Mouse (Mus musculus): ENCODE results near the gene Kpnb1.

The Kpnb1 gene

GRCm38 (mm10) chr11:97115797-97116196 lies 71.9 kb downstream of the Kpnb1 start:
- peaks cover 89% of the 10 kb centered on the region for H3K27me3 ChIP-seq (ENCODE audit: insufficient read depth, low read length)
- H3K36me3 ChIP-seq (ENCODE audit: insufficient read depth, low read length), result no peaks in the 10 kb centered on the region
- TF ChIP-seq CTCF (conservative IDR thresholded peaks at IDR 0.05; ENCODE audit: low read length), result no peak
- TF ChIP-seq NANOG (IDR thresholded peaks at IDR 0.05; ENCODE audit: borderline replicate concordance, low read length), result no peak
- no peak for TF ChIP-seq POU5F1 (IDR thresholded peaks at IDR 0.05; ENCODE audit: borderline replicate concordance, low read length)

DNA sequence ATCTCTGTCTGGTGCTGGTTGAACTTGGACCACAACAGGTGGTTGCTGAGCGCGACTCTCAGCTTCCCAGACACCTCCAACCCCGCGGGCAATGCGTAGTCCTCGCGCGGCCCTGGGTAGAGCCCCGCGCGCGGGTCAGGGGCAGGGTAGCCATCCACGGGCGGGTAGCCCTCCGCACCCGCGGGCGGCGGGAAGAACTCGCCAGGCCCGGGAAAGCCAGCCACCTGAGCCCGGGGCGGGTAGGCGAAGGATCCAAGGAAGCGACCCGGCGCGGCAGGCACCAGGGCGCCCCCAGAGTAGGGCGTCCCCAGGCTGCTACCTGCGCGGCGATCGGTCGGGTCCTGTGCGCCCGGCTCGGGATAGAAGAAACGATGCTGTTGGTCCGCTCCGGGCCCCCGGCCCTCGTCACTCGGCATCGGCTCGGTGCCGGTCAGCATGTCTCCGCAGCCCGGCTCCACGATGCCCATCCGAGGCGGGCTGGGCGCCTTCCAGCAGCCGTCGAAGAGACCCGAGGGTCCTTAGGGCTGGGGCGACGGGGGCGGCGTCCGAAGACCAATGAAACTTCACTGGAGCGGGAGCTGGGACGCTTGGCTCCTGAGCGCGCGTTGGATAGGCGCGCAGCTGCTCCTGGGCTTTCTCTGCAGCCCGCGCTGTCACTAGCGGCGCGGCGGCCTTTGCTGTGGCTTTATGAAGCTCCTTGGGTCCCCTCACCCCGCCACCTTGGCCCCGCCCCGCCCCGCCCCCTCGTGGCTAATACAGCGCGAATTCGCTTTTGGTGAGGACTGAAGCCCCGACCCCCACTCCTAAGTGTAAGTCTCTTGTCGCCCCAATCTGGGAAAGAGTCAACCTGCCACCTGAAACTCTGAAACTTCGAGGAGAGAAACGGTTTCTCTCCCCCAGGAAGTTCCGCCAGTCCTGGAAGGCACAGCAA lies 72.7 kb downstream of the Kpnb1 start, which contains the start of gene Tbx21:
Gene Tbx21 (minus strand): TSS at position 661 of the 931 bp plus-strand sequence.
- Histone ChIP-seq H3K4me1 (replicated peaks; ENCODE audit: low read depth, low read length) (peaks cover 11% of the 10 kb centered on the region), H3K9me3 (ENCODE audit: low read length) (no peaks in the 10 kb centered on the region), H3K4me3 (replicated peaks; ENCODE audit: low read length) (peak within 1 kb of the TSS; percentile 82), H3K27me3 (ENCODE audit: insufficient read depth, low read length) (peaks cover 84% of the 10 kb centered on the region), H3K36me3 (ENCODE audit: insufficient read depth, low read length) (no peaks in the 10 kb centered on the region)
- TF ChIP-seq CTCF (conservative IDR thresholded peaks at IDR 0.05; ENCODE audit: low read length) (no peak), POU5F1 (IDR thresholded peaks at IDR 0.05; ENCODE audit: borderline replicate concordance, low read length) (no peak)

More at GRCm38 (mm10) chr11:97115797-97116196, 71.9 kb downstream of the Kpnb1 start:
- peaks cover 11% of the 10 kb centered on the region for H3K4me1 ChIP-seq (replicated peaks; ENCODE audit: low read depth, low read length)
- H3K4me3 ChIP-seq (replicated peaks; ENCODE audit: low read length), result no peak overlapping the region
- no peaks in the 10 kb centered on the region for H3K9me3 ChIP-seq (ENCODE audit: low read length)

DNA sequence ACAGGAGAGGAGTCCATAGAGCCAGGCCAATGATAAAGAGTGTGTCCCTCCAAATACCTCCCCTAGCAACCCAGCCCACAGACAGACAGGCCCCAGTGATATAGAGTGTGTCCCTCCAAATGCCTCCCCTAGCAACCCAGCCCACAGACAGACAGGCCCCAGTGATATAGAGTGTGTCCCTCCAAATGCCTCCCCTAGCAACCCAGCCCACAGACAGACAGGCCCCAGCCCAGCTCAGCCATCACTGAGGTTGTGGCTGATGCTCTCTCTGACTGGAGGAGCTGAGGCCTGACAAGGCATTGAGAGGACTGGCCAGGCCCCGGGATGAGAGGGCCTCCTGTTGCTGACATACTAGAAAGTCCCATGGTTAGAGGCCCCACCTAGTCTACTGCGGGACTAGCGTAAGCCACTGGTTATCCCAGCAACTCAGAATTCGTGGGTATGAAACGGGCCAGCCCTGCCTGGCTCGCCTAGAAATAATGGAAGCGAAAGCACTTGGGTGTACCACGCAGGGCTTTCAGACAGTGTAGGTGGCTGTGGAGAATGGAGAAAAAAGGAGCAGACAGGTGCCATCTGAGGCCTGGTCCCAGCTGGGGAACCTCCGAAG lies 75.1 kb downstream of the Kpnb1 start:
- no peak for TF ChIP-seq CTCF (conservative IDR thresholded peaks at IDR 0.05; ENCODE audit: low read length)
- no peak for TF ChIP-seq POU5F1 (IDR thresholded peaks at IDR 0.05; ENCODE audit: borderline replicate concordance, low read length)
- TF ChIP-seq NANOG (IDR thresholded peaks at IDR 0.05; ENCODE audit: borderline replicate concordance, low read length), result no peak
- no peaks in the 10 kb centered on the region for H3K36me3 ChIP-seq (ENCODE audit: insufficient read depth, low read length)
- H3K9me3 ChIP-seq (ENCODE audit: low read length), result no peaks in the 10 kb centered on the region
- H3K4me1 ChIP-seq (replicated peaks; ENCODE audit: low read depth, low read length), result peaks cover 11% of the 10 kb centered on the region
- H3K27me3 ChIP-seq (ENCODE audit: insufficient read depth, low read length), result peaks cover 65% of the 10 kb centered on the region
- no peak overlapping the region for H3K4me3 ChIP-seq (replicated peaks; ENCODE audit: low read length)

Data from E14TG2a.4 (cell line).